Mouse (Mus musculus): ENCODE results near the gene Yeats4.
"Not testable (repeated sequence)": the region's sequence is repeated elsewhere in the genome, so short reads cannot be mapped to it uniquely, and the experiment has no call there.

Gene Yeats4

DNA sequence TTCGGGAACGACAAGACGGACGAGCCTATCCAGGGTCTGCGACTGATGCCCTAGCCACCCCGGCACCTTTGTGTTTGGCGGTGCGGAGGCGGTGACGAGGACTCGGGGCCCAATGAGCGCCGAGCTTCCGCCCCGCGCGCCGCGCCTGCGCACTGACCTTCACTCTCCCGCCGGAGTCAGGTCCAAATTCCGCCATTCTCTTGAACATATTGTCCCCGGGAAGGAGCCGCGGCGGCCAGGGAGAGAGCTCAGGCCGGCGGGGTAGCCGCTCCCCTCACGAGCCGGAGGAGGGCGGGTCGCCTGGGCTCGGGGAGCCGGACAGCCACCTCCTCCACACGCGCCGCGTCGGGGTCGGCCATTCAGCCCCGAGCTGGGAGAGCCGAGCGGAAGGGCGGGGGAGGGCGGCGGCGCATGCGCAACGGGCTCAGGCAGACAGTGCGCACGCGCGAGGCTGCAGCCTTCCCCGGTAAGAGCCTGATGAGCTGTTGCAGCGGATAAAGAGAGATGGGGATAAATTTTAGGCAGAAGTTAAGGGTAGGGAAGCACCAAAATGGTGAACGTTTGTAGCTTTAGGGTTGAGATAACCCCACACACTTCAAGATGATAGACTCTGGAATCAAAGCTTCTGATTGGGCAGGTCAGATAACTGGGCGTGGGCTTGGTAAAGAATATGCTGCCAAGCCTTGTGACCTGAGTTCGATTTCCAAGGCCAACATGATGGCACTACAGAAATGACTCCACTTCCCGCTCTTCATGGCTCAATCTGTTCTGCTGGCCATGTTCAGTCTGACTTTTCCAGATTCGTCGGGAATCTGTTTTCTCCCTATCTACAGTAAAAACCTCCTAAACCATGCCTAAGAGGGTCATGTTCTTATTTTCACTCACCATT, at the start of gene Yeats4:
TSS of gene Yeats4 (minus strand) at position 406 of the 889 bp plus-strand sequence.
- peak; percentile 97 for DNase-seq (ENCODE audit: inconsistent ontology term)

DNA sequence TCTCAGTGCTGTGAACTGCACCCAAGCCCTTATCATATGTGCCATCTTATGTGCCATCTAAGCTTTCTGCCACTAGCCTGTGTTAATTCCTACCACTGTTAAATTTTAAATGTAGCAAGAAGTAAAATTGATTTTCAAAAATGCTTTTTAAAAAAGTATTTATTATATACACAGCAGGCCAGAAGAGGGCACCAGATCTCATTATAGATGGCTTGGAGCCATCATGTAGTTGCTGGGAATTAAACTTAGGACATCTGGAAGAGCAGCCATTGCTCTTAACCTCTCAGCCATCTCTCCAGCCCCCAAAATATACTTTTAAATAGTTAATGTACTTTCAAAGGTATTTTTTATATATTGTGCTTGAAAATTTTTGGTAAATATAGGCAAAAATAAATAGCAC, 47.7 kb upstream of the Yeats4 start:
- DNase-seq (ENCODE audit: inconsistent ontology term) = no peak

DNA sequence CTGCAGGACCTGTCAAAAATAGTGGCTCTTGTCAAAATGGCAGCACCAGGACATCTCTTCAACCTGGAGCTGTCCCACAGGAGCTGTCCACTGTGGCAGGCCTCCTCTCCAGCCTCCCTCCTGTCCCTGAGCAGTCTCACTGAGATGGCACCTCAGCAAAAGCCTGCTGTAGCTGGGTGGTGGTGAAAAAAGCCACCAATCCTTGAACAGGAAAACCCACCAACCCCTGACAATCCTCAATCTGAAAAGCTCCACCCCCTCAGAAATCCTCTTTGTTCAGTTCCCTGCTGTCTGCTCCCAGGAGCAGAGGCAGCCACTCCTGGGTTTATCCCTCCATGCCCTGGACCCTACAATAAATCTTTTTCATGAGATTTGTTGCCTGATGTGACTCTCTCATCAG, 35.6 kb upstream of the Yeats4 start:
- no peak for DNase-seq (ENCODE audit: inconsistent ontology term)

GRCm38 (mm10) chr10:117238603-117239002, 14.3 kb upstream of the Yeats4 start, which contains the start of gene 9530003J23Rik:
Gene 9530003J23Rik, minus strand, starts transcription at chr10:117238703.
- no peak for DNase-seq (ENCODE audit: inconsistent ontology term)

- no peak for DNase-seq (ENCODE audit: inconsistent ontology term)
Measured at GRCm38 (mm10) chr10:117235866-117236265, 11.6 kb upstream of the Yeats4 start.

GRCm38 (mm10) chr10:117234825-117235224, 10.5 kb upstream of the Yeats4 start:
- DNase-seq (ENCODE audit: inconsistent ontology term) = no peak

- DNase-seq (ENCODE audit: inconsistent ontology term) = no peak
Measured at GRCm38 (mm10) chr10:117229826-117230225, 5.5 kb upstream of the Yeats4 start.

DNA sequence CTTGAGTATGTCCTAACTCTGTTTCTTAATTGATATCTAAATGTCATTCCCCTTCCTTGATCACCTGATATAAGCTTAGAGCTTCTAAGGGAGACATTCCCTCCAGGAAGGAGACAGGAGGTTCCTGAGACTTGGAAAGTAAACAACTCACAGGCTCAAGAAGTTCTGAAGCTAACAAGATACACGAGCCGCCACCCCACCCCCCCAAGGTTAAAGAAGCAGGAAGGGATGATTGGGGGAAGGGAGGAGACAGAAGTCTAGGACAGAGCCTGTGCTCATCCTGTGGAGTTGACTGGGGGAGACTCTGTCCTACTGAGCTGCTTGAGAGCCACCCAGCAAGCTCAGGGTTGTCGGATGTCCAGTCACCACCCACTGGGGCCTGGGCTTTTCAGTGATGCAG, 1.7 kb upstream of the Yeats4 start:
- DNase-seq (ENCODE audit: inconsistent ontology term) = no peak

- no peak for DNase-seq (ENCODE audit: inconsistent ontology term)
Measured at GRCm38 (mm10) chr10:117225094-117225493, 787 bp upstream of the Yeats4 start.

- no peak for DNase-seq (ENCODE audit: inconsistent ontology term)
Measured at GRCm38 (mm10) chr10:117223758-117224101, 577 bp downstream of the Yeats4 start.

DNA sequence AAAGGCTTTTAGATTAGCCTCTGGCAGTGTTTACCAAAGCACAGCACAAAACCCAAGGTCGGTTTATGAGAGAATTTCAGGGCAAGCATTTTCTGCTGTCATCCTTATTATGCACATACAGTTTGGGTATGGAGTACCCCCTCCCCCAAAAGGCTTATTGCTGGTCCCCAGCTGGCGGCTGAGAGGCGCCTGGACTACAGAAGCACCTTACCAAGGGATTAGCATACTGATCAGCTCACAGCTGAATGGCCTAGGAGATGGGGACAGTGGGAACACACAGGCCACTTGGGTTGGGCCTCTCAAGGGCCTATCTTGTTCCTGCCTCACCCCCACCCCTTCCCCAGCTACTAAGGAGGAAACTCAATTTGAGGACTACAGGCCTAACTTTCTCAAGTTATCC, 1.5 kb downstream of the Yeats4 start:
- no peak for DNase-seq (ENCODE audit: inconsistent ontology term)

- DNase-seq (ENCODE audit: inconsistent ontology term) = no peak
Measured at GRCm38 (mm10) chr10:117218351-117218750, 6.0 kb downstream of the Yeats4 start.

DNA sequence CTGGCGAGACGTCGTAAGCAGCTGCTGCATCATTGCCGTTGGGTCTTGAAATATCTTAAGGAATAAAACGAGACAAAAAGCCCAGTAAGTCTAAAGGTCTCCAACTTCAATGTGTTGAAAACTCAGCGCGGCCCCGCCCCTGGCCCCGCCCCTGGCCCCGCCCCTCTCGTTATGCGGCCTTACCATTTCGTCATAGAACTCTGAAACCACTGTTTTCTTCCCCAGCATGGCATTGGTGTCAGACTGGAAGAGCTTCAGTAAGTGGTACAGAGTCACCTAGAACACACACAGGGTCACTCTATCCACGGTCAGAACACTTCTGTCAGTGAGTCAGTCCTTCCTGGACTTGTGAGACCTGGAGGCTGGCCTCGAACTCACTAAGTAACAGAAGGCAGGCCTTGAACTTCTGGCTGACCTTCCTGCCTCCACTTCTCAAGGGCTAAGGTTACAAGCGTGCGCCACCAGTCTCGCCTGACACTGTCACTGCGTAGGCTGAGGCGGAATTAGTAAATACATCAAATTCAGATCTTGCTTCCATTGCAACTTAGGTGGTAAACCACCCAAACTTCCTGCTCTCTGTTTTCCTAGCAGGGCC, 7.0 kb downstream of the Yeats4 start:
- DNase-seq (ENCODE audit: inconsistent ontology term) = no peak

GRCm38 (mm10) chr10:117216793-117217192, 7.5 kb downstream of the Yeats4 start:
- DNase-seq (ENCODE audit: inconsistent ontology term) = peak; percentile 7

- DNase-seq (ENCODE audit: inconsistent ontology term) = no peak
Measured at GRCm38 (mm10) chr10:117216132-117216495, 8.2 kb downstream of the Yeats4 start.

DNA sequence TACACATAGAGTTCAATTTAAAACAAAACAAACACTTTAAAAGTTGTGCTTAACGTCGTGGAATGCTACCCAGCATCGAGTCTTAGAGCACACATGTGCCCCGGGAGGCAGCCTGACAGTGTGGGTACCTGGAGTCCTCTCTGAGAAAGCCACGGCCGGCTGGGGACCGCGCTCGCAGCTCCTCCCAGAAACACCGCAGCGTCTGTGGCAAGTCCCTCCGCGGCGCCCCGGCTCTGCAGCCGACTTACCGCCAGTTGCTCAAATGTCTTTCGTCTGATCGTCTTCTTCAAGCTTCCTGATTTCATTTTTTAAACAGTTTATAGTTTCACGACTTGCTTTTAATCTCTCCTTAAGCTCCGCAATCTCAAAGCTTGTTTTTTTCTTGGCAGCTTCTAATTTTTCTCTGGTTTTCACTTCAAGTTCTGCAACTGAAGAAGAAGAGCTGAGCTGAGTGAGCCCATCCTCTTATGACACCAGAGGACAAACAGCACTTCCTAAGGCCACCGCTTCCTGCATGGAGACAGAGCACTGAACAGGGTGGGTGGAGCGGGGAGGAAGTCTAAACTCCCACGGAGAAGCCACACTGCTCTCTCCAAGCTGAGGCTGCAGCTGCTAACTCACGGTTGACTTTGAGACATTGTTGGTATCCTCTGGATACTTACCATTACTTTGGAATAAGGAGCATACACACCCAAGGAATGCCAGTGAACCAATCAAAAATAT, 8.7 kb downstream of the Yeats4 start:
- no peak for DNase-seq (ENCODE audit: inconsistent ontology term)

- DNase-seq (ENCODE audit: inconsistent ontology term) = no peak
Measured at GRCm38 (mm10) chr10:117211023-117211422, 13.3 kb downstream of the Yeats4 start.

DNA sequence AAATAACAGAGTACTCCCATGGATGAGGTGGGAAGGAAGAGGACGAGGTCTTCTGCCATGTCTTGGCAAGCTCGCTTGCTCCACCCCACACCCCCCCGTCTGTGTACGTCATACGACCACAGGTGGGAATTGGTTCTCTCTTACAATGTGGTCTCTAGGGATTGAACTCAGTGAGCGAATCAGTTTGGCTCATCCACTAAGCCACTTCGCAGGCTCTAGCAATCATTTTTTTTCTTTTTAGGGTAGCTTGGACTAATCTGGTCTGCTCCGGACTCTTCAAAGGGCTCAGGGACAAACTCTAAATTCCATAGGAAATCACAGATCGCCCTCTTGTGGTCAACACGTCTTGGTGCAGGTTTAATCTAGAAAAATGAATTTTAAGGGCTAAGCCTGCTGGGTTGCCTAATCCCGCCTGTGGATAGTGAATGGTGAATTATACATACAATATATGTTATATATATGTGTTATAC, 14.8 kb downstream of the Yeats4 start:
- DNase-seq (ENCODE audit: inconsistent ontology term) = peak; percentile 64

GRCm38 (mm10) chr10:117208787-117209186, 15.5 kb downstream of the Yeats4 start:
- not testable (repeated sequence) for DNase-seq (ENCODE audit: inconsistent ontology term)

- no peak for DNase-seq (ENCODE audit: inconsistent ontology term)
Measured at GRCm38 (mm10) chr10:117208221-117208620, 16.1 kb downstream of the Yeats4 start.

DNA sequence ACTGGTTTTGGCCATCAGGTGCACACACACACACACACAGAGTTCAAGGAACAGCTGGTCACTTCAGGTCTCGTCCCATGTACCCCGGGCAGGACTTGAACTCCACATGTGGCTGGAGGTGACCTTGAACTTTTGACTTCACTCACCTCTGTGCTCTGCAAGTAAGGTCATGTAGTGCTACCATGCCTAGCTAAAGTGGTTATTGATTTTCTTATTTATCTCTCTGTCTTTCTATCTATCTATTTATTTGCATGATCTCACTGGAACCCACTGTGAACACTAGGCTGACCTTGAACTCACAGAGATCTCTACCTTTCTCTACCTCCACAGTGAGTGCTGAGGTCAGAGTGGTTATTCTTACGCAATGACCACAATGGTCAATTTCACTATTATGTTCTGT, 18.2 kb downstream of the Yeats4 start:
- no peak for DNase-seq (ENCODE audit: inconsistent ontology term)

DNA sequence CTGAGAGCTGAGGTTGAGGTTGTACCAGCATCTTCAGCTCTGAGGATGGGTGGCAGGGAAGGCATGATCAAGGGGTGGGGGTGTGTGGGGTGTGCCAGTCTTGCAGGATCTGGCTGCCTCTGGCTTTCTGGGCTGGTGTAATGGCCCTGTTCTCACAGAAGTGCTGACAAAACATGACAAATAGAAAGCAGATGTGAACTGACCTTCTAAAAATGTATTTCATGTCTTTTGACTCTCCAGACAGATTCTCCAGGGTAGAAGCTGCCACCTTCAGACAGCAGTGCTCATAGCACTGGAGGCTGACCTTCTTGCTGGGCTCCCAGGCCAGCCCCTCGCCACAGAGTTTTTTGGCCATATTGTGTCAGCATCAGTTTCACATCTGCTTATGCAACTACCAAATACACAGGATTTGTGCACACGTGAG, 20.7 kb downstream of the Yeats4 start:
- DNase-seq (ENCODE audit: inconsistent ontology term) = no peak
